Mouse (Mus musculus) large intestine, adult 2 months (tissue): Measurements from ENCODE around the gene Slc25a12. TPM values are rescaled to one million over a fixed set of nuclear protein-coding genes. Genes with fewer than 3 reads are reported as not detected.
"Not testable (repeated sequence)": the region's sequence is repeated elsewhere in the genome, so short reads cannot be mapped to it uniquely, and the experiment has no call there.

Experiments
- DNase-seq: peaks from one replicate; pipeline ENCODE4 v3.0.0-alpha.2; 2012; ENCODE audit warnings: low read depth, low spot score
- WGBS: fragments of 180-500 bp; shearing (Covaris S2); methylation state at CpG from one replicate; pipeline ENCODE4 v1.1.7; 2018; 5-methylcytosine and 5-hydroxymethylcytosine counted together
- polyA plus RNA-seq: library from polyadenylated mRNA; depleted of rRNA; stranded (reverse); fragments of >200 nt; gene quantifications from 2 replicates; pipeline ENCODE4 v1.2.3, GENCODE M21; 2012; rRNA removed

The Slc25a12 gene
- 19.7 and 19.8 TPM in 2 replicates for polyA plus RNA-seq

- no peak for DNase-seq
- 1% methylated on average over 57 of the region's 57 CpGs for WGBS
These were observed at the start of gene Slc25a12 for GRCm38 (mm10) chr2:71367125-71367880. Slc25a12 (minus strand) TSS chr2:71367749.

DNA sequence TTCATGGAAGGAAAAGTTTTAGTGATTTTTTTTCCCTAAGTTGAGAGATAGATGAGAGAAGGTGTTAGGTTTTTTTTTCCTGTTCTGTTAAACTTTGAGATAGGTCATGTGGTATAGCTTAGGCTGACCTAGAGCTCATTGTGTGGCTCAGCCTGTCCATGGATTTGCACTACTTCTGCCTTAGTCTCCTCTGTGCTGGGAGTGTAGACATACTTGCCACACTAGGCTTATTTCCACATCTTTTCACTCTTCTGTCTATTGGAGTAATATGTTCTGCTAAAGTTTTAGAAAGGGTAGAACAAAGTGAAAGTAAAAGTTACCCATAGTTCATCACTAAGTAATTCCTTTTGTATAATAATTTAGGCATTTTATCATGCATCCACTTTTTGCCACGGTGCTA, 38.1 kb upstream of the Slc25a12 start:
- DNase-seq = no peak
- WGBS = 80% methylated on average over 1 of the region's 1 CpGs

DNA sequence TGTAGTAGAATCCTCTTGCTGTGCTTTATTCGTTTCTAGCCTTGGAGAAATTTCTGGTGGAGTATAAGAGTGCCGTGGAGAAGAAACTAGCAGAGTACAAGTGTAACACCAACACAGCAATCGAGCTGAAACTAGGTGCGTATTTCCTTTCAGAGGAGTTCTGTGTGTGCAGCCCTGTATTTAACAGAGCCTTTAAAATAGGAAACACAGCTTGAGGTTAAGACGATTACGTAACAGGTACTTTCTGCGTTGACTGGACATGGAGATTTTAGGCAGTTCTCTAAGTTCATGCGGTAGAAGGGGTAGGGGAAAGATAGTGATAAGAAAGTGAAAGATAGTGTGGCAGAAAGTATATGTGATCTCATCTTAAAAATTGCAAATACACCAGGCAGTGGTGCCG, 22.3 kb upstream of the Slc25a12 start:
- DNase-seq = no peak
- WGBS = 31% methylated on average over 9 of the region's 9 CpGs

DNA sequence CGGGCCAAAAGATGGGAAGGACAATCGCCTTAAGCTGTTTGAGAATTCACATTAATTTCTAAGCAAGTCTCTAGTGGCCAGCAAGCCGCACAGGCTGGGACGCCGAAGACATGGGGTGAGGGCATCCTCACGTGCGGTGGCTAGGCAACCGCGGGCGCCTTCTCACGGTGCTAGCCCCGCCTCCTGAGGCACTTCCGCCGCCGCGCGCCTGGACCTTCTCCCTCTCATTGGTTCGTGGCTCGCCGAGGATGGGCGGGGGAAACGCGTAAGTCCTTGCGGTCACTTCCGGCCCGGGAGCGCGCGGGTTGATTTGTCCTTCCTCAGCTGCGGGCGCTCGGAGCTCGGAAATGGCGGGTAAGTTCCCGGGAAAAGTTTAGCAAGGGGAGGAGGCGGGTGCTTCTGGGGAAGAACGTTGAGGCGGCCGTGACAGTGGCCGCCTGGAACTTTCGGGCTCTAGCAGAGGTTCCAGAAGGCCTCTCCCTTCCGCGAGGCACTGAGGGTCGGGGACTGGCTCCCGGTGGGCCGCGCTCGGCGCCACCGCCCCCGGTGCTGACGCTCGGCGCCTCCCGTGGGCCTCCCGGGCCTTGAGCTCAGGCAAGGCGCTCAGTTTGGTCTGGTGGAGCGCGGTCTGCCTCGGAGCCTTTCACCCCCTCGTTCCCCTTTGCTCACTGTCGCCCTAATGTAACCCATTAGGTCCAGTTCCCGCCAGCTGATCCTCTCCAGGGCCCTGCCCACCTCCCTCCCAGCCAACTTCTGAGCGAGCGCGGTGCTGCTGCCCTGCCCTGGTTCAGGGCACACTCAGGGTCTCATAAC, 21.6 kb upstream of the Slc25a12 start, which contains the start of gene Hat1:
TSS of gene Hat1 (plus strand) at position 8 of the 813 bp plus-strand sequence.
- WGBS = 1% methylated on average over 66 of the region's 66 CpGs
- DNase-seq = peak; percentile 89

GRCm38 (mm10) chr2:71387766-71388165, 20.2 kb upstream of the Slc25a12 start:
- 88% methylated on average over 6 of the region's 6 CpGs for WGBS

GRCm38 (mm10) chr2:71383890-71384289, 16.3 kb upstream of the Slc25a12 start:
- no peak for DNase-seq
- WGBS = 20% methylated on average over 11 of the region's 11 CpGs

More at GRCm38 (mm10) chr2:71387766-71388165, 20.2 kb upstream of the Slc25a12 start:
- no peak for DNase-seq

- WGBS = 72% methylated on average over 4 of the region's 4 CpGs
- DNase-seq = no peak
These were observed 14.4 kb upstream of the Slc25a12 start for GRCm38 (mm10) chr2:71381962-71382361.

DNA sequence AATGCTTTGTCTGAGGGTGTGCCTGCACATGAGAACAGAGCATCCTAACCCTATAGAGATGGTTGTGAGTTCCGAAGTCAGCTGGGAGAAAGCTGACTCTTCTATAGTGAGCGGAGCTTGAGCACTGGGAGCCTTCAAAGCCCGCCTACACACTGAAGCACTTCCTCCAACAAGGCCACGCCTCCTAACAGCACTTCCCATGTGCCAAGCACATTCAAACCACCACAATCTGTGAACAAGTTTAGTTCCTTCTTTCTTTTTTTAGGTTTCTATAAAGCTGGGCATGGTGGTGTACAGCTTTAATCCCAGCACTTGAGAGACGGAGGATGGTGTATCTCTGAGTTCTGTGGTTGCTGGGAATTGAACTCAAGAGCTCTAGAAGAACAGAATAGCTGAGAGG, 9.9 kb upstream of the Slc25a12 start:
- DNase-seq = no peak
- WGBS = 87% methylated on average over 5 of the region's 5 CpGs

DNA sequence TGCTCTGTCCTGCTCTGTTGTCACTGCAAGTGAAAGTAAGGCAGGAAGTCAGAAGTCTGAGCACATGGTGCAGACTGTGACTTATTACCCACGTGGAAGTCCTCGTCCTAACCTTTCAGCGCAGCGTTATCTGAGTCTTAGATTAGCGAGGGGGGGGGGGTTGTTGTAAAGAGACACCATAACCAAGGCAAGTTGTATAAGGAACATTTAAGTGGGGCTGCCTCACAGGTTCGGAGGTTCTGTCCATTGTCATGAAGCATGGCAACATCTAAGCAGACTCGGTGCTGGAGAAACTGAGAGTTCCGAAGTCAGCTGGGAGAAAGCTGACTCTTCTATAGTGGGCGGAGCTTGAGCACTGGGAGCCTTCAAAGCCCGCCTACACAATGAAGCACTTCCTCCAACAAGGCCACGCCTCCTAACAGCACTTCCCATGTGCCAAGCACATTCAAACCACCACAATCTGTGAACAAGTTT, 8.9 kb upstream of the Slc25a12 start:
- no peak for DNase-seq
- WGBS = 42% methylated on average over 11 of the region's 11 CpGs

- WGBS = 27% methylated on average over 8 of the region's 8 CpGs
- no peak for DNase-seq
These were observed 7.0 kb upstream of the Slc25a12 start for GRCm38 (mm10) chr2:71374275-71375155.

DNA sequence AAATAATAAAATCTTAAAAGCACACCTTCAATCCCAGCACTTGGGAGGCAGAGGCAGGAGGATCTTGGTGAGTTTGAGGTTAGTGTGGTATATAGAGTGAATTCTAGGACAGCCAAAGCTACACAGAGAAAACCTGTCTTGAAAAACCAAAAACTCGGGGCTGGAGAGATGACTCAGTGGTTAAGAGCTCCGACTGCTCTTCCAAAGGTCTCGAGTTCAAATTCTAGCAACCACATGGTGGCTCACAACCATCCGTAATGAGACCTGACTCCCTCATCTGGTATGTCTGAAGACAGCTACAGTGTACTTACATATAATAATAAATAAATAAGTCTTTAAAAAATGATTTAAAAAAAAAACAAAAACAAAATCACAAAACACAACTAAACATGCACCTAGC, 4.7 kb upstream of the Slc25a12 start:
- not testable (repeated sequence) for DNase-seq
- 89% methylated on average over 4 of the region's 4 CpGs for WGBS

GRCm38 (mm10) chr2:71371790-71372189, 4.2 kb upstream of the Slc25a12 start:
- 67% methylated on average over 5 of the region's 5 CpGs for WGBS

GRCm38 (mm10) chr2:71368086-71368485, 537 bp upstream of the Slc25a12 start:
- 41% methylated on average over 8 of the region's 8 CpGs for whole genome bisulfite sequencing
- DNase-seq = no peak

More at GRCm38 (mm10) chr2:71371790-71372189, 4.2 kb upstream of the Slc25a12 start:
- no peak for DNase-seq

DNA sequence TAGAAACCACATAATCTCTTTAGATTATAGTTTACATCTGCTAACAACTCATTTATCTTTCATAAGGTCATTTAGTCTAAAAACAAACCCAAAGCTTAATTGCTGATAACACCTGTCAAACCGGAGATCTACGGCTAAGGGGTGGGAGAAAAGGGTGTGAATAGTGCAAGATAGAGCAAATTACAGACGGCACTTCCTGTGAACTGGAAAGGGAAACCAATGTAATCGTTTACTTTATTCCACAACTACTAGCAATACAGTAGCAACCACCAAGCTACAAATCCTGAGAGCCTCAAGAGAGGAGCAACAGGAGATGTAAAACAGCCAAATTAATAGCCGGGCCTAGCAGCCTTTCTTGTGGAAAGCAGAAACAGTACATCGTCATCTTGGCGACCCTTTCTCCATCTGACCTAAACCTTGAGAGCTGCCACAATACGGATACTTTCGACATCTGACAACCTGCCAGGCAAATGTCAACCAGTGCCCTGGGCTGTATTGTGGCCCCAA, 878 bp downstream of the Slc25a12 start:
- WGBS = under 1% methylated on average over 9 of the region's 9 CpGs
- DNase-seq = peak; percentile 64

GRCm38 (mm10) chr2:71360192-71360591, 7.4 kb downstream of the Slc25a12 start:
- WGBS = 74% methylated on average over 1 of the region's 1 CpGs
- DNase-seq = no peak

- DNase-seq = no peak
- WGBS = 91% methylated on average over 5 of the region's 5 CpGs
These were observed 9.2 kb downstream of the Slc25a12 start for GRCm38 (mm10) chr2:71358347-71358746.

DNA sequence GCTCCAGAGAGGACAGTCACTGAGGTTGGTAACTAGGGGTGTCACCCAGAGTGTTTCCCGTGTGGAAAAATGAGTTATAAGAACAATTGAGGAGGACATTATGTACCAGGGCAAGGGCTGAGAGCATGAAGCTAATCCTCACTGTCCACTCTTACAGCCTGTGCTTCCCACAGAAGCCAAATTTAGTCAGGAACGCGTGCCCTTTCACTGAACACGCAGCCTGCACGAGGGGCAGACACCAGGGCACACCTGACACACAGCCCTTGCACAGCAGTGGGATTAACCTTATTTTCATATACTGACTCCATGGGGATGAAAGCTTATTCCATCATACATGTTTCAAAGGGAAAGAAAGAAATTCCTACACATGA, 13.5 kb downstream of the Slc25a12 start:
- no peak for DNase-seq
- WGBS = 67% methylated on average over 5 of the region's 5 CpGs

DNA sequence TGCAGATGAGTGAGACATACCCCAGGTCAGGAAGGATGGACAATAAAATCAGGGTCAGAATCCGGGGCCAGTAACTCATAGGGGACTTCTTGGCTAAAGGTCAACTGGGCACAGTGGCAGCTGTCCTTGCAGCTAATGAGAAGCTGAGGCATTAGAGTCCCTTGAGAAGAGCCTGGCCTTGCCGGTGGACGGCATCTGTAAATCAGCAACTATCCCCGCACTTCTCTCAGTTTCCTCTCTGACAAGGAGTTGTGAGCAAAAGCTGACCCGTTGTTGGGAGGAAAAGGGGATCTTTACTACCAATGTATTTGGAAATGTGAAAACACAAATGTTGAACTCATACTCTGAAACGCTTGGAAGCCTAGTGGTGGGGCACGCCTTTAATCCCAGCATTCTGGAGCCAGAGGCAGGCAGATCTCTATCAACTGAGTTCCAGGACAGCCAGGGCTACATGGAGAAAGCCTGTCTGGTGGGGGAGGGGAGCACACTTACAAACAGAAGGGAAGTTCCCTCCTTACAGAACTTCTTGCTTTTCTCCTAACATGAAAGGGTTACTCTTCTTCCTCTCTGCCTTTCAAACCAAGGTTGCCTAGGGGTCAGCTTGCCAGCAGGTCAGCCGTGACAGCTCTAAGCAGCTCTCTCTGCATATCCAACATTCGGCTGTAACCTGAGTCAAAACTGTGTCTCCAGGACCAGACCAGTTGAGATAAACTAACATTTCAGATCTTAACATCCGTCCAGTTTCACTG, 14.1 kb downstream of the Slc25a12 start:
- DNase-seq = no peak
- 67% methylated on average over 10 of the region's 10 CpGs for WGBS

DNA sequence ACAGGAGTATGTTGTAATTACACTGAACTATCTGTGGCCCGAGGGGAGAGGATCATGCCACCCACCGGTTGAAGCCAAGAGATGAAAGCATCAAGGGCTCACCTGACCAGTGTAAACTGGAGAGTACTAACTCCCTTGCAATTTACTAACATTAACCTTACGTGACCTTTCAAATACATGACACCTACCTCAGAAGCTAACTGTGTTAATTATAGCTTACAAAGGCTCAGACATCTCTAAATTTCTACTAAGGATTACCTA, 15.9 kb downstream of the Slc25a12 start:
- no peak for DNase-seq
- WGBS = 86% methylated on average over 3 of the region's 3 CpGs
